Mouse (Mus musculus) stomach, postnatal 0 days (tissue): ENCODE data around the gene Cfi.

ENCODE experiments used
- CTCF ChIP-seq: IDR thresholded peaks from 2 replicates; pipeline ENCODE4 v1.5.1; 2016; ENCODE audit warnings: antibody characterized with exemption, low read depth, mild to moderate bottlenecking, moderate library complexity
- EP300 ChIP-seq: optimal IDR thresholded peaks from 2 replicates; pipeline ENCODE3; 2016; ENCODE audit warnings: antibody characterized with exemption

DNA sequence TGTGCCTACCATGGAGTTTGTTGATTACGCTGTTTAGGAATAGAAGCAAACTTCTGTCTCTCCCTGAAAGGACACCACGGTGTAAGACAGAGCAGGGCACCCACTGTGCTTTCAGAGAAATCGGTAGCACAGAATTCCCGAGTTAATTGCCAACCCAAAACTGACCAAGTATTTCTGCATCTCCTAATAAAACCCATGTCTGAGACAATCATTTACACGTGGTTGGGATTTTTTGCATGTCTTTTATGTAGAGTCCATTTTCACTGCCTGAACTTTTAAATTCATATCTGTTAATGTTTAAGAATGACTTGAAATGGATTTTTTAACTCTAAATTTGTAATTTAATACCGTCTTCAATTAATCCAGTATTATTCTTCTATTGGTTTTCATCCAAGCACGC is 87.9 kb downstream of the Cfi start:
- TF ChIP-seq CTCF = no peak
- TF ChIP-seq EP300 = no peak
